Mouse (Mus musculus) neural tube, embryonic 13.5 days (tissue): Measurements from ENCODE around the gene Prpf6. TPM values are rescaled to one million over a fixed set of nuclear protein-coding genes. Genes with fewer than 3 reads are reported as not detected.

ENCODE experiments used
- ATAC-seq: fragments of 200-750 bp; cut with Nextera tagmentation; 2 replicates; pipeline ENCODE4 v1.8.0; 2017; ENCODE audit warnings: low read depth, mild to moderate bottlenecking, moderate TSS enrichment, moderate library complexity
- H3K27ac ChIP-seq: fragments of 300-500 bp; sonication (generic); replicated peaks from 2 replicates; pipeline ENCODE4 v1.5.1; 2015; ENCODE audit warnings: moderate library complexity, mild to moderate bottlenecking, inconsistent platforms
- H3K27me3 ChIP-seq: fragments of 300-500 bp; sonication (generic); 2 replicates; pipeline ENCODE4 v1.6.1; 2015; ENCODE audit warnings: mild to moderate bottlenecking, inconsistent platforms
- H3K36me3 ChIP-seq: fragments of 300-500 bp; sonication (generic); 2 replicates; pipeline ENCODE4 v1.6.1; 2015; ENCODE audit warnings: mild to moderate bottlenecking, inconsistent platforms
- H3K4me1 ChIP-seq: fragments of 300-500 bp; sonication (generic); replicated peaks from 2 replicates; pipeline ENCODE4 v1.6.1; 2015; ENCODE audit warnings: inconsistent platforms
- H3K4me2 ChIP-seq: fragments of 300-500 bp; sonication (generic); 2 replicates; pipeline ENCODE4 v1.6.1; 2015; ENCODE audit warnings: inconsistent platforms, mild to moderate bottlenecking, moderate library complexity
- H3K4me3 ChIP-seq: fragments of 300-500 bp; sonication (generic); 2 replicates; pipeline ENCODE4 v1.5.1; 2015; ENCODE audit warnings: mild to moderate bottlenecking, inconsistent platforms
- H3K9ac ChIP-seq: fragments of 300-500 bp; sonication (generic); 2 replicates; pipeline ENCODE4 v1.6.1; 2015; ENCODE audit warnings: moderate library complexity, mild to moderate bottlenecking, inconsistent platforms
- H3K9me3 ChIP-seq: fragments of 300-500 bp; sonication (generic); 2 replicates; pipeline ENCODE4 v1.6.1; 2016; ENCODE audit warnings: inconsistent platforms
- WGBS: fragments of 180-500 bp; shearing (Covaris S2); methylation state at CpG from one replicate; pipeline ENCODE4 v1.1.7; 2015; 5-methylcytosine and 5-hydroxymethylcytosine counted together
- polyA plus RNA-seq: library from polyadenylated mRNA; unstranded; fragments of >200 nt; fragmentation: Nextera tagmentation; extraction: Ambion mirVana; gene quantifications from 2 replicates; pipeline ENCODE4 v1.2.1, GENCODE M21; 2015

Gene Prpf6
- polyA plus RNA-seq, 1 experiment from 2014 or later, result 63.1 TPM

- Histone ChIP-seq H3K4me3 (no peak overlapping the region), H3K9me3 (no peaks in the 10 kb centered on the region), H3K36me3 (peaks cover 42% of the 10 kb centered on the region), H3K4me1 (peaks cover 18% of the 10 kb centered on the region), H3K27me3 (no peaks in the 10 kb centered on the region), H3K27ac (no peak overlapping the region), H3K4me2 (no peak overlapping the region), H3K9ac (no peak overlapping the region)
- no peak for ATAC-seq
- WGBS, result 94% methylated on average over 4 of the region's 4 CpGs
These were observed 94.0 kb downstream of the Prpf6 start for GRCm38 (mm10) chr2:181685686-181686085.

GRCm38 (mm10) chr2:181687586-181687985 lies 95.9 kb downstream of the Prpf6 start:
- Histone ChIP-seq H3K4me1 (peaks cover 5% of the 10 kb centered on the region), H3K4me3 (no peak overlapping the region), H3K27me3 (no peaks in the 10 kb centered on the region), H3K9me3 (no peaks in the 10 kb centered on the region), H3K27ac (no peak overlapping the region), H3K36me3 (peaks cover 42% of the 10 kb centered on the region), H3K4me2 (no peak overlapping the region), H3K9ac (no peak overlapping the region)
- 93% methylated on average over 8 of the region's 8 CpGs for WGBS
- no peak for ATAC-seq

GRCm38 (mm10) chr2:181689466-181690160 lies 97.9 kb downstream of the Prpf6 start:
- no peak overlapping the region for H3K4me3 ChIP-seq
- H3K9me3 ChIP-seq, result no peaks in the 10 kb centered on the region
- peaks cover 42% of the 10 kb centered on the region for H3K36me3 ChIP-seq
- ATAC-seq, result no peak
- H3K27ac ChIP-seq, result no peak overlapping the region
- peaks cover 19% of the 10 kb centered on the region for H3K4me1 ChIP-seq
- H3K27me3 ChIP-seq, result no peaks in the 10 kb centered on the region
- WGBS, result 94% methylated on average over 10 of the region's 10 CpGs
- H3K9ac ChIP-seq, result no peak overlapping the region
- no peak overlapping the region for H3K4me2 ChIP-seq

- ATAC-seq, result no peak
- peaks cover 21% of the 10 kb centered on the region for H3K4me1 ChIP-seq
- H3K9me3 ChIP-seq, result no peaks in the 10 kb centered on the region
- H3K27me3 ChIP-seq, result no peaks in the 10 kb centered on the region
- no peak overlapping the region for H3K4me2 ChIP-seq
- H3K27ac ChIP-seq, result no peak overlapping the region
- H3K4me3 ChIP-seq, result no peak overlapping the region
- WGBS, result 87% methylated on average over 6 of the region's 6 CpGs
- no peak overlapping the region for H3K9ac ChIP-seq
- H3K36me3 ChIP-seq, result peaks cover 35% of the 10 kb centered on the region
These were observed 99.4 kb downstream of the Prpf6 start for GRCm38 (mm10) chr2:181691083-181691482.

GRCm38 (mm10) chr2:181691571-181691970 lies 99.9 kb downstream of the Prpf6 start:
- 98% methylated on average over 4 of the region's 4 CpGs for WGBS
- H3K4me1 ChIP-seq, result peaks cover 21% of the 10 kb centered on the region
- no peak overlapping the region for H3K9ac ChIP-seq
- H3K36me3 ChIP-seq, result peaks cover 30% of the 10 kb centered on the region
- H3K27ac ChIP-seq, result no peak overlapping the region
- no peak for ATAC-seq
- H3K9me3 ChIP-seq, result no peaks in the 10 kb centered on the region
- no peak overlapping the region for H3K4me2 ChIP-seq
- no peaks in the 10 kb centered on the region for H3K27me3 ChIP-seq
- H3K4me3 ChIP-seq, result no peak overlapping the region

GRCm38 (mm10) chr2:181692304-181692703 lies 100.6 kb downstream of the Prpf6 start:
- Histone ChIP-seq H3K27me3 (no peaks in the 10 kb centered on the region), H3K36me3 (peaks cover 23% of the 10 kb centered on the region), H3K4me2 (peak overlapping the region; percentile 94), H3K4me1 (peaks cover 21% of the 10 kb centered on the region), H3K9me3 (no peaks in the 10 kb centered on the region), H3K27ac (no peak overlapping the region), H3K9ac (no peak overlapping the region), H3K4me3 (no peak overlapping the region)
- no peak for ATAC-seq
- 90% methylated on average over 3 of the region's 3 CpGs for WGBS

- H3K4me2 ChIP-seq, result peak within 1 kb of the TSS; percentile 94
- H3K9ac ChIP-seq, result peak within 1 kb of the TSS; percentile 89
- H3K27ac ChIP-seq, result peak within 1 kb of the TSS; percentile 46
- WGBS, result under 1% methylated on average over 71 of the region's 75 CpGs
- H3K36me3 ChIP-seq, result peaks cover 11% of the 10 kb centered on the region
- H3K27me3 ChIP-seq, result no peaks in the 10 kb centered on the region
- peak; percentile 85 for ATAC-seq
- H3K4me3 ChIP-seq, result peak within 1 kb of the TSS; percentile 67
- H3K4me1 ChIP-seq, result peaks cover 21% of the 10 kb centered on the region
- no peaks in the 10 kb centered on the region for H3K9me3 ChIP-seq
These were observed 101.9 kb downstream of the Prpf6 start, which contains the start of gene Rgs19 for GRCm38 (mm10) chr2:181693339-181694280. Rgs19 (minus strand) TSS chr2:181693977.

- H3K27me3 ChIP-seq, result no peaks in the 10 kb centered on the region
- WGBS, result 87% methylated on average over 3 of the region's 3 CpGs
- peak overlapping the region; percentile 46; the same call in 1 of the 2 replicates for H3K27ac ChIP-seq
- no peak overlapping the region for H3K9ac ChIP-seq
- peak overlapping the region; percentile 67; the same call in 1 of the 2 replicates for H3K4me3 ChIP-seq
- H3K36me3 ChIP-seq, result peaks cover 2% of the 10 kb centered on the region
- ATAC-seq, result no peak
- H3K4me2 ChIP-seq, result peak overlapping the region; percentile 94
- peaks cover 21% of the 10 kb centered on the region for H3K4me1 ChIP-seq
- H3K9me3 ChIP-seq, result no peaks in the 10 kb centered on the region
These were observed 102.9 kb downstream of the Prpf6 start for GRCm38 (mm10) chr2:181694581-181694980.

- H3K4me2 ChIP-seq, result no peak overlapping the region
- no peak overlapping the region for H3K27ac ChIP-seq
- ATAC-seq, result no peak
- H3K4me3 ChIP-seq, result no peak overlapping the region
- 68% methylated on average over 1 of the region's 1 CpGs for WGBS
- H3K9me3 ChIP-seq, result no peaks in the 10 kb centered on the region
- H3K36me3 ChIP-seq, result no peaks in the 10 kb centered on the region; the same call in 1 of the 2 replicates
- H3K4me1 ChIP-seq, result peaks cover 21% of the 10 kb centered on the region
- H3K9ac ChIP-seq, result no peak overlapping the region
- no peaks in the 10 kb centered on the region for H3K27me3 ChIP-seq
These were observed 104.1 kb downstream of the Prpf6 start for GRCm38 (mm10) chr2:181695776-181696175.

- Histone ChIP-seq H3K4me3 (no peak overlapping the region), H3K4me1 (peaks cover 21% of the 10 kb centered on the region), H3K9ac (no peak overlapping the region), H3K27ac (no peak overlapping the region), H3K9me3 (no peaks in the 10 kb centered on the region), H3K4me2 (no peak overlapping the region), H3K36me3 (no peaks in the 10 kb centered on the region), H3K27me3 (no peaks in the 10 kb centered on the region)
- ATAC-seq, result no peak
- 79% methylated on average over 33 of the region's 33 CpGs for WGBS
These were observed 105.2 kb downstream of the Prpf6 start for GRCm38 (mm10) chr2:181696801-181697420.

GRCm38 (mm10) chr2:181698241-181698640 lies 106.6 kb downstream of the Prpf6 start, which contains the start of gene Lkaaear1:
Lkaaear1 (minus strand) TSS chr2:181698442.
- Histone ChIP-seq H3K36me3 (no peaks in the 10 kb centered on the region), H3K4me2 (no peak within 1 kb of the TSS), H3K27me3 (no peaks in the 10 kb centered on the region), H3K4me3 (no peak within 1 kb of the TSS), H3K27ac (no peak within 1 kb of the TSS), H3K9ac (no peak within 1 kb of the TSS), H3K9me3 (no peaks in the 10 kb centered on the region), H3K4me1 (peaks cover 9% of the 10 kb centered on the region)
- WGBS, result 48% methylated on average over 5 of the region's 5 CpGs
- ATAC-seq, result no peak
